Mouse (Mus musculus): ENCODE results near the gene Dis3. TPM values are rescaled to one million over a fixed set of nuclear protein-coding genes. Genes with fewer than 3 reads are reported as not detected.

Gene Dis3
- polyA plus RNA-seq, 1 experiment from 2014 or later, result 27.1 TPM

DNA sequence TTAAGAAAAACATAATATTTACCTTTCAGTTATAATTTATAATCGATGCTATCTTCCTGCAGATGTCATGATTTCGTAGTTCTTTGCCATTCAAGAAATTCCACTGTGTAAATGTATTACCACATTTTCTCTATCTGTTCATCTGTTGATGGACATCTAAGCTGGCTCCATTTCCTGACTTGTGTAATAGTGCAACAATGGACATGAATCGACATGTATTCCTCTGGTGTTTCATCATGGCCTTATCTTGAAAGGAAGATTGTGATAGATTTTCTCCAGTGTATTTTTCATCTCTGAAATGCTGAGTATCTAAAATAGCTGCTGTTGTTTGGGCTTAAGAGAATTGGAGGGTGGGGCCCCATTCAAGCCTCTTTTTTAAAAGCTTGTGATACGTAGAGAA is 27.1 kb upstream of the Dis3 start:
- no peaks in the 10 kb centered on the region for H3K9me3 ChIP-seq (ENCODE audit: control insufficient read depth, low read length)
- no peaks in the 10 kb centered on the region for H3K27me3 ChIP-seq (replicated peaks; ENCODE audit: control insufficient read depth, insufficient read depth, low read length)
- H3K9ac ChIP-seq (replicated peaks; ENCODE audit: low read depth, low read length), result no peak overlapping the region
- 94% methylated on average over 4 of the region's 4 CpGs for WGBS
- no peaks in the 10 kb centered on the region for H3K36me3 ChIP-seq (ENCODE audit: control insufficient read depth, insufficient read depth)
- H3K4me3 ChIP-seq (replicated peaks; ENCODE audit: low read length), result no peak overlapping the region
- no peaks in the 10 kb centered on the region for H3K4me1 ChIP-seq (replicated peaks; ENCODE audit: control insufficient read depth, insufficient read depth, low read length)
- H3K27ac ChIP-seq (ENCODE audit: low read length), result no peak overlapping the region
- H3K4me2 ChIP-seq (ENCODE audit: low read length), result no peak overlapping the region
- ATAC-seq, result no peak

DNA sequence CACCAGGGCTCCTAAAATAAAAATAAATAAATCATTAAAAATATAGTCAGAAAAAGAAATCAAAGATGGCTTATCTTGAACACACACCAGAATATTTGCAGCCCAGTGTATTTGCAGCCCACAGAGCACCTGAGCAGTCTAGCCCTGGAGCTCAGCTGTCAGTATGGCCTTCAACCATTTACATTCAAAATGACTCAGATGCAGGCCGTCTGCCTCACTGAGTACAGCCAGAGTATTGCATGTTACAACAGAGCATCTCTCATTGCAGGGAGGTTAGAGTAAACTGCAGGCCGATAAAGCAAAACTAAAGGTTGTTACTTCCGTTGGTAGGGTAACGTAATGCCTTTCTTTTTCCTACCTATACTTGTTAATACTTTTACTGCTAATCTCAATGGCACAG is 24.5 kb upstream of the Dis3 start:
- Histone ChIP-seq H3K27me3 (replicated peaks; ENCODE audit: control insufficient read depth, insufficient read depth, low read length) (no peaks in the 10 kb centered on the region), H3K4me3 (replicated peaks; ENCODE audit: low read length) (no peak overlapping the region), H3K9ac (replicated peaks; ENCODE audit: low read depth, low read length) (no peak overlapping the region), H3K4me1 (replicated peaks; ENCODE audit: control insufficient read depth, insufficient read depth, low read length) (no peaks in the 10 kb centered on the region), H3K4me2 (ENCODE audit: low read length) (no peak overlapping the region), H3K27ac (ENCODE audit: low read length) (no peak overlapping the region), H3K9me3 (ENCODE audit: control insufficient read depth, low read length) (no peaks in the 10 kb centered on the region), H3K36me3 (ENCODE audit: control insufficient read depth, insufficient read depth) (no peaks in the 10 kb centered on the region)
- WGBS, result 91% methylated on average over 4 of the region's 4 CpGs
- ATAC-seq, result no peak

DNA sequence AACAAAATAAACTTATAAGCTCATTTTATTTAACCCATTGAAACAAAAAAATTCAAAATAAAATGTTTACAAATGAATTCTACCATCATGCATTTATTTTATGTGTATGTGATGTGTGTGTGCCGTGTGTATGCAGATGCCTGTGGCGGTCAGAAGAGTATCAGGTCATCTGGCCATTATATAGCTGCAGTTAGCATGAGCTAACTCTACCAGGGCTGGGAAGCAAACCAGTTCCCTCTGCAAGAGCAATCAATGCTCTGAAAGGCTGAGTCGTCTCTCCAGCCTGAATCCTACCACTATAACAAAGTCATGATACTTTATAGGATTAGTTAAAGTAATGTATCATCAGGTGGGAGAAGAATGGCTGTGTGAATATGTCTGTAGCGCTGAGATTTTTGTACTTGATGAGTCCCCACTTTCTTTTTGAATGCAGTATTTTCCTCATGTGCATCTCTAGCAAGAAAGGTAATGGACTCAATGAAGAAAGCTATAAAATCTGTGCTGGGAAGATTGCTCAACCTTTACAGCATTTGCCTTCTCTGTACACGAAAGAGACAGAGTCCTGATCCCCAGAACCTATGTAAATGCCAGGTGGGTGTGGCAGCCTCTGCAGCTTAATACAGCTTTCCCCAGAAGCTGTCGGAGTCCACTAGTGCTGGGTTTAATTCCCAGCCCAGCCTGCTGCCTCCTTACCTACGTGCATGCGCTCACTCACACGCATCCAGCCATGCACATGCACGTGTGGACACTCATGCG is 22.2 kb upstream of the Dis3 start:
- no peak overlapping the region for H3K4me3 ChIP-seq (replicated peaks; ENCODE audit: low read length)
- H3K36me3 ChIP-seq (ENCODE audit: control insufficient read depth, insufficient read depth), result peaks cover 3% of the 10 kb centered on the region; the same call in 1 of the 2 replicates
- no peaks in the 10 kb centered on the region for H3K9me3 ChIP-seq (ENCODE audit: control insufficient read depth, low read length)
- H3K27ac ChIP-seq (ENCODE audit: low read length), result no peak overlapping the region
- no peak overlapping the region for H3K4me2 ChIP-seq (ENCODE audit: low read length)
- H3K9ac ChIP-seq (replicated peaks; ENCODE audit: low read depth, low read length), result no peak overlapping the region
- H3K4me1 ChIP-seq (replicated peaks; ENCODE audit: control insufficient read depth, insufficient read depth, low read length), result no peaks in the 10 kb centered on the region
- 90% methylated on average over 11 of the region's 11 CpGs for WGBS
- H3K27me3 ChIP-seq (replicated peaks; ENCODE audit: control insufficient read depth, insufficient read depth, low read length), result no peaks in the 10 kb centered on the region
- ATAC-seq, result no peak

DNA sequence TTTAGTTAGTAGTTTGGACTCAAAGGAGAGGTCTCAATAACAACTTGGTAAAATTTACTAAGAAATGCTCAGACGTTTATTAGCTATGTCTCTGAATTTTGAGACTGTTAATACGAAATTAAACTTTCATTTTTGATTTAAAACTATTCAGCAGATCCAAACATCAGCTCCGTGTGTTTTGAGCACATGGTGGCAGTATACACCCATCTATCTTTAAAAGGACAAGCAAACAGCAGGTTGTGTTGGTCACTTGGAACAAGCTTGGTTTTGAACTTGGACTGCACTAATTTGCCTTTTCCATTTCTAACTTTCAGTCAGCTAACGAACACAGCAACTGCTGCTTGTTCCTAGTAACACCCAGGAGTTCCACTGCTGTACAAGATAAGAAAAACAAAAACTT is 18.0 kb upstream of the Dis3 start:
- no peaks in the 10 kb centered on the region for H3K27me3 ChIP-seq (replicated peaks; ENCODE audit: control insufficient read depth, insufficient read depth, low read length)
- peaks cover 17% of the 10 kb centered on the region for H3K36me3 ChIP-seq (ENCODE audit: control insufficient read depth, insufficient read depth)
- no peaks in the 10 kb centered on the region for H3K4me1 ChIP-seq (replicated peaks; ENCODE audit: control insufficient read depth, insufficient read depth, low read length)
- H3K9ac ChIP-seq (replicated peaks; ENCODE audit: low read depth, low read length), result no peak overlapping the region
- no peak for ATAC-seq
- H3K27ac ChIP-seq (ENCODE audit: low read length), result no peak overlapping the region
- no peak overlapping the region for H3K4me2 ChIP-seq (ENCODE audit: low read length)
- H3K9me3 ChIP-seq (ENCODE audit: control insufficient read depth, low read length), result no peaks in the 10 kb centered on the region
- WGBS, result 81% methylated on average over 4 of the region's 4 CpGs
- no peak overlapping the region for H3K4me3 ChIP-seq (replicated peaks; ENCODE audit: low read length)

DNA sequence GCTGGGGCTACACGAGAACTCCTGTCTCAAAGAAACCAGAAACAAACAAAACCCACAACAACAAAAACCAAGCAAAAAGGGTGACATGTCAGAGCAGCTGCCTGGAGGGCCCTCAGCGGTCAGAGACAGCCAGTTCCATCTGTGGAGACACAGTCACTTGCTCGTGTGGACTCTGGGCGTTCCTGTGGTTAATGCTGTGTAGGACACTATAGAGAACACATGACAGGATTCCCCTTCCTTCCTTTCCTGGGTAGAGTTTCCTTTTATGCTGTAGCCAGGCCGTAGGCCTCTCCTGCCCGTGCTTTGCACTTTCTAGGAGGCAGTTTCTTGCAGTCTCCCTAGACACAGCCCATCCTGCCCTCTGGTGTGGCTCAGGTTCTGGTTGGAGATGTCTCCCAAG is 9.2 kb upstream of the Dis3 start:
- no peak overlapping the region for H3K27ac ChIP-seq (ENCODE audit: low read length)
- no peak for ATAC-seq
- H3K4me3 ChIP-seq (replicated peaks; ENCODE audit: low read length), result no peak overlapping the region
- H3K4me1 ChIP-seq (replicated peaks; ENCODE audit: control insufficient read depth, insufficient read depth, low read length), result no peaks in the 10 kb centered on the region
- no peak overlapping the region for H3K9ac ChIP-seq (replicated peaks; ENCODE audit: low read depth, low read length)
- WGBS, result 95% methylated on average over 6 of the region's 6 CpGs
- H3K4me2 ChIP-seq (ENCODE audit: low read length), result no peak overlapping the region
- H3K36me3 ChIP-seq (ENCODE audit: control insufficient read depth, insufficient read depth), result peaks cover 23% of the 10 kb centered on the region
- no peaks in the 10 kb centered on the region for H3K9me3 ChIP-seq (ENCODE audit: control insufficient read depth, low read length)
- no peaks in the 10 kb centered on the region for H3K27me3 ChIP-seq (replicated peaks; ENCODE audit: control insufficient read depth, insufficient read depth, low read length)

DNA sequence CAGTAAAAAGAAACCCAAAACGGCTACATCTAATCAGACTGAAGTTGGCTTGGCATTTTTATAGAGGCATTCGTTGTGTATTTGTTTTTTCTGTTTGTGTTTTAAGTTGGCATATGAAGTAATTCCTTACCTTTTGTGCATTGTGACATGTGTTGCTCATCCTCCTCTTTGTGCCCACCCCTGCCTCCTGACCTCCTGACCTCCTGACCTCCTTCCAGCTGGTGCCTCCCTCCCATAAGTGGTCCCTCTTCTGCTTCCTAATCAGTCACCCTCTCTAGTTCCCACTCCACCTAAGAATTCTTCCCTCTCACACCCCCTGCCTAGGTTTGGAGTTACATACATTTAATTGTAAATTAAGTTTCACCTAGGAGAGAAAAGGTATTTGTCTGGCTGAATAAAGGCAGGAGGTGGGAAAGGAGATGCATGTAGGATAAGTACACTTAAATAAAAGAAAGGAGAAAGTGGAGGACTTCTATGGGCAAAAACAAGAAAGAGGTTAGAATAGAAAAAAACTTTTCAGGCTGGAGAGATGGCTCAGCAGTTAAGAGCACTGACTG is 8.1 kb upstream of the Dis3 start:
- Histone ChIP-seq H3K27me3 (replicated peaks; ENCODE audit: control insufficient read depth, insufficient read depth, low read length) (no peaks in the 10 kb centered on the region), H3K4me2 (ENCODE audit: low read length) (no peak overlapping the region), H3K9ac (replicated peaks; ENCODE audit: low read depth, low read length) (no peak overlapping the region), H3K4me3 (replicated peaks; ENCODE audit: low read length) (no peak overlapping the region), H3K27ac (ENCODE audit: low read length) (no peak overlapping the region), H3K9me3 (ENCODE audit: control insufficient read depth, low read length) (no peaks in the 10 kb centered on the region), H3K4me1 (replicated peaks; ENCODE audit: control insufficient read depth, insufficient read depth, low read length) (no peaks in the 10 kb centered on the region), H3K36me3 (ENCODE audit: control insufficient read depth, insufficient read depth) (peaks cover 20% of the 10 kb centered on the region)
- ATAC-seq, result no peak
- 83% methylated on average over 2 of the region's 2 CpGs for WGBS

DNA sequence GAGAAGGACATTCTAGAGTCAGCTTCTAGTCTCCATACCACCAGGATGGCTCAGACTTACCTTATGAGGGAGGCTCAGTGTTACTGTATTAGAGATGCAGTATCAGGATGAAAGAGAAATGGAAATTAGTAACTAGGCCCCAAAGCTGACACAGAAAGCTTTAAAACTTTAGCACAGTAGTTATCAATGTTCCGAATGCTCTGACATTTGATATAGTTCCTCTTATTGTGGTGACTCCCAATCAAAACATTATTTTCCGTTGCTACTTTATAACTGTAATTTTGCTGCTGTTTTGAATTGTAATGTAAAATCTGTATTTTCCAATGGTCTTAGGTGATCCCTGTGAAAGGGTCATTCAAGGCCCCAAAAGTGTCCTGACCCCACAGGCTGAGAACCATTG is 7.1 kb upstream of the Dis3 start:
- Histone ChIP-seq H3K27ac (ENCODE audit: low read length) (no peak overlapping the region), H3K36me3 (ENCODE audit: control insufficient read depth, insufficient read depth) (peaks cover 20% of the 10 kb centered on the region), H3K27me3 (replicated peaks; ENCODE audit: control insufficient read depth, insufficient read depth, low read length) (no peaks in the 10 kb centered on the region), H3K9ac (replicated peaks; ENCODE audit: low read depth, low read length) (no peak overlapping the region), H3K4me1 (replicated peaks; ENCODE audit: control insufficient read depth, insufficient read depth, low read length) (no peaks in the 10 kb centered on the region), H3K4me3 (replicated peaks; ENCODE audit: low read length) (no peak overlapping the region), H3K9me3 (ENCODE audit: control insufficient read depth, low read length) (no peaks in the 10 kb centered on the region), H3K4me2 (ENCODE audit: low read length) (no peak overlapping the region)
- WGBS, result 96% methylated on average over 2 of the region's 2 CpGs
- no peak for ATAC-seq

DNA sequence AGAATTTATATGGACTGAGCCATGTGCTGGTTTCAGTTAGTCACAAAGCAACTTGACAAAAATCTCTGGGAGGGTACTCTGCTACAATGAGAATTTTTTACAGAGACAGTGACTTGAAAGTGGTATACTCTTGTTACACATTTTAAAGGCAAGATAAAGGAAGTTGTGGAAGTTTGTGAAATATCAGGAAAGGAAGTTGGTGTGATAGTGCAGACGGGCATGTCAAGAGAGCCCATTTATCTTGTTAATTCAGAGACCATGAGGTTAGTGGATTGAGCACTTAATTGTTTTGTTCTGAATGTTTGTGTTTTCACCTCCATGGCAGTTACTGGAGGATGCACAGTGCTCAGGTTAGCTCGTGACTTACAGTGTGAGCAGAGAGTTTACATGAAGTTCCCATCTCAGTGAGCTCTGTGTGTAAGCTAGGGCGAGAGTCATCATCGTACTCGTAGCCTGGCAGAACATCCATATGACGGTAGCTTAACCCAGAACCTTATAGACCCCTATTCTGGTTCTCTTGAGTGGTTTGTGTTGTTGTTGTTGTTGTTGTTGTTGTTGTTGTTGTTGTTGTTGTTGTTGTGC is 5.1 kb upstream of the Dis3 start:
- no peak overlapping the region for H3K4me2 ChIP-seq (ENCODE audit: low read length)
- WGBS, result 96% methylated on average over 6 of the region's 6 CpGs
- H3K27ac ChIP-seq (ENCODE audit: low read length), result no peak overlapping the region
- no peaks in the 10 kb centered on the region for H3K27me3 ChIP-seq (replicated peaks; ENCODE audit: control insufficient read depth, insufficient read depth, low read length)
- H3K4me1 ChIP-seq (replicated peaks; ENCODE audit: control insufficient read depth, insufficient read depth, low read length), result peaks cover 4% of the 10 kb centered on the region
- peaks cover 15% of the 10 kb centered on the region; the same call in 1 of the 2 replicates for H3K36me3 ChIP-seq (ENCODE audit: control insufficient read depth, insufficient read depth)
- H3K4me3 ChIP-seq (replicated peaks; ENCODE audit: low read length), result no peak overlapping the region
- H3K9me3 ChIP-seq (ENCODE audit: control insufficient read depth, low read length), result no peaks in the 10 kb centered on the region
- no peak overlapping the region for H3K9ac ChIP-seq (replicated peaks; ENCODE audit: low read depth, low read length)
- ATAC-seq, result no peak

DNA sequence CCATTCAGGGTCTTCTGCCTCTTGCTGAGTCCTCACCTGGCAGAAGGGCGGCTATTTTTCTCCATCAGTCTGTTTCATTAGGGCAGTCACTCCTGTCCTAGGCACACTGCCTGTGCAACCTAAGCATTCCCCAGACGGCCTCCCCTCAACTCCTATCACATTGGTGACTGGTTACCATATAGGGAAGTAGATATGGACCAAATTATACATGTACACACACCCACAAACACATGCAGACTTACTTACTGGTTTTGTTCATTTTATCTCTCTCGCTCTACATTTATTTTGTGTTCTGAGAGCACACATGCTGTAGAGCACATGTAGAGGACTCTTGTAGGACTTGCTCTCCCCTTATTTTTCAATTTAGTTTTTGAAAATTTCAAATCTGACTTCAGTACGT is 3.5 kb upstream of the Dis3 start:
- WGBS, result 93% methylated on average over 4 of the region's 4 CpGs
- Histone ChIP-seq H3K27me3 (replicated peaks; ENCODE audit: control insufficient read depth, insufficient read depth, low read length) (no peaks in the 10 kb centered on the region), H3K4me3 (replicated peaks; ENCODE audit: low read length) (no peak overlapping the region), H3K4me1 (replicated peaks; ENCODE audit: control insufficient read depth, insufficient read depth, low read length) (peaks cover 12% of the 10 kb centered on the region), H3K36me3 (ENCODE audit: control insufficient read depth, insufficient read depth) (peaks cover 7% of the 10 kb centered on the region; the same call in 1 of the 2 replicates), H3K9me3 (ENCODE audit: control insufficient read depth, low read length) (no peaks in the 10 kb centered on the region), H3K9ac (replicated peaks; ENCODE audit: low read depth, low read length) (no peak overlapping the region), H3K4me2 (ENCODE audit: low read length) (no peak overlapping the region), H3K27ac (ENCODE audit: low read length) (no peak overlapping the region)
- ATAC-seq, result no peak

Data from forebrain, embryonic 16.5 days (tissue).